Mouse (Mus musculus) ovary, adult 18-20 months (tissue): ENCODE results near the gene Gskip.

Experiments used
- DNase-seq: peaks from one replicate; pipeline ENCODE4 v3.0.0; 2022; ENCODE audit warnings: low spot score, mixed read lengths

Gskip gene

GRCm38 (mm10) chr12:105722657-105723056 lies 38.0 kb downstream of the Gskip start:
- no peak for DNase-seq

DNA sequence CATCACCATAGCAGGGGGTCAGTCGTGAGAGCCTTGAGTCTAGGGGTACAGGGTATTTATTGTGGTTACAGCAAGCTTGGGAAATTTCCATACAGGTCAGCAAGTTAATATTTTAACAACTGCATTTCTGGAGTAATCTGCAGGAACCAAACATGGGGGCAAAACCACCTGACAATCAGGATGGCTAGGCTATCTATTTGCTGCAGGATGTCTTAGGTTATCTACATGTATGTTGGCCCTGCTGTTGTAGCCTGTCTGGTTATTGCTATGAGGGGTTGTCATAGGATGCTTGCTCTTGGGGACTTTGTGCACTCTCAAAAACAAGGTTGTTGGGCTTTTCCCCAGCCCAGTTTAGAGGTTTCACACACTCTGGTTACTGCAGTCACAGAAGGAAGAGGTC lies 40.0 kb downstream of the Gskip start:
- no peak for DNase-seq

- DNase-seq: no peak
Measured at GRCm38 (mm10) chr12:105725736-105726135, 41.1 kb downstream of the Gskip start.

DNA sequence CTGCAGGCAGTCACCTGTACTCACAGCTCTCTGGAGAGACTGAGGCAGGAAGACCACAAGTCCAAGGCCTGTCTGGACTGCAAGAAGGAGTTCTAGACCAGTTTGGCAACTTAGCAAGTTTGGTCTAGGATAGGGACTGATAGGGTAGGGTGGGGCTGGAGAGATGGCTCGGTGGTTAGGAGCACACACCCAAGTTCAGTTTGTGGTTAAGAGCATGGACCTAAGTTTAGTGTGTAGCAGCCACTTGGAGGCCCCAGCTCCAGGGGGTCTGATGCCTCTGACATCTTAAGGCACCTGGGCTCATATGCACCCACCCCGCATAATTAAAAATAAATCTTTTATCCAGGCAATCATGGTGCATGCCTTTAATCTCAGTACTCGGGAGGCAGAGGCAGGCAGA lies 42.6 kb downstream of the Gskip start:
- DNase-seq: no peak

DNA sequence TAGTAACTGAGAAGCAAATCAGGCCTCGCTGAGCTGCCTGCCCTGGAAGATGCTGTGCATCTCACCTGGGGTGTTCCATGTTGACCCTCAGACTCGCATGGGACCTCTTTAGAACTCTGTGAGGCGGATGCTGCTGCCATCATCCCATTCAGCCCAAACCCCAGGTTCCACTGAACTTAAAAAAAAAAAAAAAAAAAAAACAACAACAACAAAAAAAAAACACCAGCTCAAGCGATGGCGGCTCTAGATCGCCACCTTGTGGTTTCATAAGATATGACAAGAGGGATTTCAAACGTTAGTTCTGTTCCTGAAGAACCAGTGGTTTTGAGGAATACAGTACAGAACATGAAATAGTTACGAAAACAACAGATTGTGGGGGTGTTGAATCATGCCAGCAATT lies 43.3 kb downstream of the Gskip start:
- DNase-seq: no peak

GRCm38 (mm10) chr12:105730851-105731460 lies 46.3 kb downstream of the Gskip start:
- no peak for DNase-seq

DNA sequence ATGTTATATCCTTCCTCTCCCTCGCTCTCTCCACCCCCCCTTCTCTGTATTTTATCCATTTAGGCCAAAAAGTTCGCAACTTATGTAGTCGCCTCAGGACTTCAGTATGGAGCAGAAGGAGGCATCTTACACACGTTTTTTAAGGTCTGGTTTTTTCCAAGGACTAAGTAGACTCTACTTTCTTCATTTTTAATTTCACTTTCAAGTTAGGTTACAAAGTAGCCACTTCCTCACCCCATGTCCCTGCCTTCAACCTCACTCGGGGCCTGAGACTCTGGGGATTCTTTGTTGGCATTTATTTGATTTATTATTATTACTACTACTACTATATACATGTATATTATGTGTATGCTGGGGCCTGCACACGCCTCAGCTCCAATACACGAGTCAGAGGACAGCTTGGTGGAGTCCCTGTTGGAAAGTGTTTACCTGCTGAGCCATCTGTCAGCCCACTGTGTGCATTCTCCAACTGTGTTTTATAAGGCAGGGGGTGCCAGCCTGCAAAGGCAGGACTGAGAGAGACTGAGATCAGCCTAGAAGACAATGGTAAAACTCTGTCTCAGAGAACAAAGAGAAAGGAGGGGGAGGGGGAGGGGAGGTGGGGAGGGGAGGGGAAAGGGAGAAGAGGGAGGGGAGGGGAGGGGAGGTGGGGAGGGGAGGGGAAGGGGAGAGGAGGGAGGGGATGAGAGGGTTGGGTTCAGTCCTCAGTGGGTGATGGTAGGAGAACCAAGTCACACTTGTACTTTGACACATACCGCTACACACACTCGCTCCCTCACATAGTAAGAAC lies 48.9 kb downstream of the Gskip start:
- DNase-seq: no peak

- DNase-seq: no peak
Measured at GRCm38 (mm10) chr12:105735226-105735888, 50.7 kb downstream of the Gskip start.

- DNase-seq: no peak
Measured at GRCm38 (mm10) chr12:105735889-105736251, 51.2 kb downstream of the Gskip start.

GRCm38 (mm10) chr12:105738316-105739096 lies 53.9 kb downstream of the Gskip start:
- DNase-seq: no peak

- no peak for DNase-seq
Measured at GRCm38 (mm10) chr12:105739656-105740055, 55.0 kb downstream of the Gskip start.

- no peak for DNase-seq
Measured at GRCm38 (mm10) chr12:105748114-105748513, 63.5 kb downstream of the Gskip start.
